Mouse (Mus musculus) CH12.LX (cell line): ENCODE data around the gene Slc20a1. TPM values are rescaled to one million over a fixed set of nuclear protein-coding genes. Genes with fewer than 3 reads are reported as not detected.

ENCODE experiments used
- DNase-seq: peaks from one replicate; pipeline ENCODE4 v3.0.0-alpha.2; 2013; ENCODE audit errors: extremely low read depth
- H3K27ac ChIP-seq: 2 replicates; pipeline ENCODE4 v1.5.1; 2012; ENCODE audit warnings: low read depth, mild to moderate bottlenecking, control low read depth, moderate library complexity; ENCODE audit not compliant: insufficient read depth
- H3K27me3 ChIP-seq: replicated peaks from 2 replicates; pipeline ENCODE3; 2012; ENCODE audit warnings: inconsistent platforms
- H3K36me3 ChIP-seq, 2 experiments: replicated peaks in 1 of 2; 2 replicates each; pipeline versions ENCODE3 to v1.6.1; 2012; ENCODE audit warnings: inconsistent platforms in 1 of 2, low read length in 1 of 2, mild to moderate bottlenecking in 1 of 2, mixed read lengths in 1 of 2, moderate library complexity in 1 of 2; ENCODE audit not compliant: control insufficient read depth in 1 of 2, insufficient read depth in 1 of 2
- H3K4me1 ChIP-seq, 2 experiments: 2 replicates each; pipeline ENCODE4 v1.6.1; 2012; ENCODE audit warnings: inconsistent platforms in 1 of 2, moderate library complexity in 1 of 2; ENCODE audit not compliant: insufficient read depth in 2 of 2, control insufficient read depth in 1 of 2
- H3K4me2 ChIP-seq: 2 replicates; pipeline ENCODE4 v1.6.1; 2012; ENCODE audit warnings: low read depth, mild to moderate bottlenecking, control low read depth; ENCODE audit not compliant: poor library complexity, insufficient read depth, severe bottlenecking
- H3K4me3 ChIP-seq, 3 experiments: fragments of 150-350 bp in 1 of 3; sonication (generic) in 1 of 3; replicated peaks in 1 of 3; 2 replicates each; pipeline versions ENCODE3 to v1.5.1; 2011 to 2012; ENCODE audit warnings: low read depth in 2 of 3, low read length in 2 of 3, mild to moderate bottlenecking in 2 of 3, moderate library complexity in 2 of 3, control low read depth in 1 of 3, improper control_type of control experiment in 1 of 3, inconsistent platforms in 1 of 3, mixed read lengths in 1 of 3; ENCODE audit not compliant: poor library complexity in 1 of 3
- H3K79me2 ChIP-seq: replicated peaks from 2 replicates; pipeline ENCODE4 v1.6.1; 2012; ENCODE audit warnings: mild to moderate bottlenecking, moderate library complexity; ENCODE audit not compliant: control insufficient read depth, poor library complexity, insufficient read depth, severe bottlenecking; ENCODE audit errors: extremely low read depth
- H3K9ac ChIP-seq: 2 replicates; pipeline ENCODE4 v1.6.1; 2012; ENCODE audit warnings: low read depth, mild to moderate bottlenecking, control low read depth, moderate library complexity; ENCODE audit not compliant: insufficient read depth
- H3K9me3 ChIP-seq: replicated peaks from 2 replicates; pipeline ENCODE3; 2012; ENCODE audit warnings: low read length, inconsistent platforms, mixed read lengths
- CHD2 ChIP-seq: IDR thresholded peaks from 2 replicates; pipeline ENCODE4 v1.6.1; 2011; ENCODE audit warnings: low read length, improper control_type of control experiment
- ELF1 ChIP-seq: IDR thresholded peaks from 2 replicates; pipeline ENCODE4 v1.6.1; 2014; ENCODE audit warnings: low read depth, mild to moderate bottlenecking, inconsistent platforms, low read length, improper control_type of control experiment
- EP300 ChIP-seq: IDR thresholded peaks from 2 replicates; pipeline ENCODE4 v1.6.1; 2011; ENCODE audit warnings: low read length, improper control_type of control experiment
- GABPA ChIP-seq: IDR thresholded peaks from 2 replicates; pipeline ENCODE4 v1.6.1; 2012; ENCODE audit warnings: low read depth, low read length, improper control_type of control experiment, inconsistent platforms; ENCODE audit not compliant: insufficient replicate concordance
- HCFC1 ChIP-seq: IDR thresholded peaks from 2 replicates; pipeline ENCODE4 v1.6.1; 2012; ENCODE audit warnings: low read depth, mild to moderate bottlenecking, inconsistent platforms, low read length, improper control_type of control experiment
- JUND ChIP-seq: conservative IDR thresholded peaks from 2 replicates; pipeline ENCODE4 v1.6.1; 2011; ENCODE audit warnings: low read depth, low read length, improper control_type of control experiment
- MAX ChIP-seq: IDR thresholded peaks from 2 replicates; pipeline ENCODE4 v1.6.1; 2011; ENCODE audit warnings: low read length, improper control_type of control experiment
- NELFE ChIP-seq: IDR thresholded peaks from 2 replicates; pipeline ENCODE4 v1.6.1; 2011; ENCODE audit warnings: low read depth, low read length, improper control_type of control experiment
- NRF1 ChIP-seq: IDR thresholded peaks from 2 replicates; pipeline ENCODE4 v1.6.1; 2014; ENCODE audit warnings: low read depth, mild to moderate bottlenecking, inconsistent platforms, low read length, improper control_type of control experiment, moderate library complexity
- POLR2A ChIP-seq: IDR thresholded peaks from 2 replicates; pipeline ENCODE4 v1.6.1; 2011; ENCODE audit warnings: low read depth, mild to moderate bottlenecking, improper control_type of control experiment, low read length
- POLR2AphosphoS2 ChIP-seq: IDR thresholded peaks from 2 replicates; pipeline ENCODE4 v1.6.1; 2011; ENCODE audit warnings: low read depth, low read length, improper control_type of control experiment
- SIN3A ChIP-seq: IDR thresholded peaks from 2 replicates; pipeline ENCODE4 v1.6.1; 2012; ENCODE audit warnings: low read length, improper control_type of control experiment, inconsistent platforms
- SMC3 ChIP-seq: IDR thresholded peaks from 2 replicates; pipeline ENCODE4 v1.6.1; 2011; ENCODE audit warnings: low read depth, low read length, improper control_type of control experiment
- TBP ChIP-seq: conservative IDR thresholded peaks from 2 replicates; pipeline ENCODE4 v1.6.1; 2011; ENCODE audit warnings: low read depth, low read length, improper control_type of control experiment
- UBTF ChIP-seq: IDR thresholded peaks from 2 replicates; pipeline ENCODE4 v1.6.1; 2012; ENCODE audit warnings: low read depth, mild to moderate bottlenecking, inconsistent platforms, low read length, improper control_type of control experiment, moderate library complexity
- USF2 ChIP-seq: conservative IDR thresholded peaks from 2 replicates; pipeline ENCODE4 v1.6.1; 2011; ENCODE audit warnings: low read depth, low read length, improper control_type of control experiment
- ZC3H11A ChIP-seq: IDR thresholded peaks from 2 replicates; pipeline ENCODE4 v1.6.1; 2012; ENCODE audit warnings: low read depth, mild to moderate bottlenecking, inconsistent platforms, low read length, improper control_type of control experiment
- ZKSCAN1 ChIP-seq: IDR thresholded peaks from 2 replicates; pipeline ENCODE4 v1.6.1; 2012; ENCODE audit warnings: low read depth, inconsistent platforms, low read length, improper control_type of control experiment, borderline replicate concordance
- ZNF384 ChIP-seq: IDR thresholded peaks from 2 replicates; pipeline ENCODE4 v1.6.1; 2012; ENCODE audit warnings: low read depth, low read length, improper control_type of control experiment, inconsistent platforms
- dilution Hi-C: fragments of 300-500 bp; cut with MboI; formaldehyde crosslinking; loops from 2 replicates; pipeline ENCODE4 v1.14.3; 2020; ENCODE audit warnings: low sequenced_read_pairs; ENCODE audit not compliant: extremely low pct_unique_long_range_greater_than_20kb, extremely low pct_ligation_motif_present
- in situ Hi-C: fragments of 300-500 bp; cut with MboI; formaldehyde crosslinking; loops from 3 replicates; pipeline ENCODE4 v1.14.3; 2019; ENCODE audit warnings: low sequenced_read_pairs, low pct_ligation_motif_present, low pct_unique_long_range_greater_than_20kb, mixed read lengths
- polyA plus RNA-seq: library from polyadenylated mRNA; unstranded; fragments of >175 nt; gene quantifications from 2 replicates; pipeline ENCODE4 v1.2.1, GENCODE M21; 2012; ENCODE audit warnings: low read depth; ENCODE audit not compliant: insufficient read length
- total RNA-seq, 2 experiments: library from RNA; depleted of rRNA; stranded (reverse); fragments of 300-350 nt in 1 of 2; fragments of >200 nt in 1 of 2; gene quantifications; 2 replicates each; pipeline ENCODE4 v1.2.3; 2012 to 2014

The Slc20a1 gene
- total and polyA plus RNA-seq, 3 experiments: 43.1 to 78.2 (median 72.1) TPM

DNA sequence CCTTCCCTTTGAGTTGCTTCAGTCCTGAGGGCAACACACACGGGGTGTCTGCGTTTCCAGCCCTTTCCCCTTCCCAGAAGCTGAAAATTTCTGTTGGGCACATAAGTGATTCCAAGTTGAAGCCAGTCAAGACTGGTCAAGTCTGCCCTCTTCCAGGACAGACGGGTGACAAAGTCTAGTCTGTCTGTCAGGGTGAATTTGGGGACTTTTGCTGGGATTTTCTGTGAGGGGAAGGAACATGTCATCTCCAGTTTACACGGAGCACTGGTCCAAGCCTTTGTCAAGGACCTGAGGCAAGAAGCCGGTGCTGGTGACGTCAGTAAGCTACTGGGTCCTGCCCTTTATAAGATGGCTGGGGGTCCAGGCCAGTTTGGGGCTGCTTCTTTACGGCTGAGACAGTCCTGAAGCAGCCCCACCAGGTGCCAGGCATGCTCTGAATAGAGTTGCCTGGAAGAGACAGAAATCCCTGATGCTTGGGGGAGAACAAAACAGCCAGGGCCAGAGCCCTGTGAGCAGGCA, 28.5 kb downstream of the Slc20a1 start:
- no peaks in the 10 kb centered on the region for H3K36me3 ChIP-seq
- peaks cover 2 to 6% of the 10 kb centered on the region in 2 experiments; a peak in 2 of 4 replicates for H3K4me1 ChIP-seq
- no peak for DNase-seq
- H3K27me3 ChIP-seq: no peaks in the 10 kb centered on the region
- H3K9me3 ChIP-seq: no peaks in the 10 kb centered on the region
- TF ChIP-seq HCFC1: no peak
- no peak for TF ChIP-seq MAX
- TF ChIP-seq ELF1: no peak
- no peak for TF ChIP-seq POLR2AphosphoS2
- no peak for TF ChIP-seq SMC3
- no peak for TF ChIP-seq NRF1
- no peak for TF ChIP-seq POLR2A
- no peak for TF ChIP-seq NELFE
- no peak for TF ChIP-seq EP300
- TF ChIP-seq JUND: no peak
- no peak for TF ChIP-seq ZKSCAN1
- TF ChIP-seq GABPA: no peak
- H3K4me2 ChIP-seq: no peak overlapping the region
- no peak overlapping the region for H3K27ac ChIP-seq
- H3K4me3 ChIP-seq: no peak overlapping the region
- dilution Hi-C loops (no loop called here), in situ Hi-C loops (no loop called here)
- no peak overlapping the region for H3K9ac ChIP-seq
- no peaks in the 10 kb centered on the region for H3K79me2 ChIP-seq

DNA sequence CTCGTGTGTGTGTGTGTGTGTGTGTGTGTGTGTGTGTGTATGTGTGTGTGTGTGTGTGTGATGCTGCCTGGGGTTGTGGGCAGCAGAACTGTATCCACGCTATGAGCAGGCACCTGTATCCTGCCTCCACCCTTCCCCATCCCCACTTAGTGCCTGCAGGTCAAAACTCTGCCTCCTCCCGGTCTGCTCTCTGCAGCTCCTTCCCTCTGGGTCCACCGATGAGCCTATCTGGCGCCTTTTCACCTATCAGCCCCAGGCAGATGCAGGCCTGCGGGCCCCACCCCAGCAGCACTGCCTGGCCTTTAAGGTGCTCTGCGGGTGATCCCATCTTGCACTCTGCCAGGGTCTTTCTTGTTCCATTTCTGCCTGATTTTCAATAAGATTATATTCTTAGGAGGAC, 29.1 kb downstream of the Slc20a1 start:
- H3K79me2 ChIP-seq: no peaks in the 10 kb centered on the region
- no peak overlapping the region for H3K4me3 ChIP-seq
- no peak overlapping the region for H3K4me2 ChIP-seq
- no peaks in the 10 kb centered on the region for H3K27me3 ChIP-seq
- dilution Hi-C loops (no loop called here), in situ Hi-C loops (no loop called here)
- TF ChIP-seq ZC3H11A (no peak), CHD2 (no peak), ZNF384 (no peak), UBTF (no peak), SIN3A (no peak), TBP (no peak), USF2 (no peak), HCFC1 (no peak)
- DNase-seq: no peak
- H3K4me1 ChIP-seq: peaks cover 2 to 6% of the 10 kb centered on the region in 2 experiments; a peak in 2 of 4 replicates
- H3K9me3 ChIP-seq: no peaks in the 10 kb centered on the region
- H3K36me3 ChIP-seq: no peaks in the 10 kb centered on the region
- no peak overlapping the region for H3K9ac ChIP-seq
- no peak overlapping the region for H3K27ac ChIP-seq
